Mouse (Mus musculus): ENCODE measurements at regions not wholly inside any gene's neighbourhood (a gene's known extent, or its start where the extent isn't known, plus 50 kb on each side); places are given as distances from the start of the nearest gene placed in this dataset.

- no peak overlapping the region for H3K4me2 ChIP-seq (ENCODE audit: low read depth, low read length)
- H3K36me3 ChIP-seq (replicated peaks; ENCODE audit: control insufficient read depth, insufficient read depth, low read depth, low read length): no peaks in the 10 kb centered on the region
- no peak overlapping the region for H3K4me3 ChIP-seq (ENCODE audit: low read depth, low read length)
- H3K9me3 ChIP-seq (replicated peaks; ENCODE audit: control insufficient read depth, low read length): no peaks in the 10 kb centered on the region
- ATAC-seq (replicated peaks; ENCODE audit: insufficient number of reproducible peaks, low FRiP score, low TSS enrichment, low read depth): no peak
- no peak overlapping the region for H3K27ac ChIP-seq (replicated peaks; ENCODE audit: low read depth, low read length)
- no peak overlapping the region for H3K9ac ChIP-seq (replicated peaks; ENCODE audit: low read length)
- peak; percentile 9 for DNase-seq (ENCODE audit: low spot score)
- 59% methylated on average over 4 of the region's 4 CpGs for WGBS
- no peaks in the 10 kb centered on the region for H3K4me1 ChIP-seq (ENCODE audit: control insufficient read depth, insufficient read depth, low read length)
- H3K27me3 ChIP-seq (ENCODE audit: control insufficient read depth, insufficient read depth, low read length): no peaks in the 10 kb centered on the region
These were observed 127.1 kb upstream of the Gorab start for GRCm38 (mm10) chr1:163530563-163530962.

DNA sequence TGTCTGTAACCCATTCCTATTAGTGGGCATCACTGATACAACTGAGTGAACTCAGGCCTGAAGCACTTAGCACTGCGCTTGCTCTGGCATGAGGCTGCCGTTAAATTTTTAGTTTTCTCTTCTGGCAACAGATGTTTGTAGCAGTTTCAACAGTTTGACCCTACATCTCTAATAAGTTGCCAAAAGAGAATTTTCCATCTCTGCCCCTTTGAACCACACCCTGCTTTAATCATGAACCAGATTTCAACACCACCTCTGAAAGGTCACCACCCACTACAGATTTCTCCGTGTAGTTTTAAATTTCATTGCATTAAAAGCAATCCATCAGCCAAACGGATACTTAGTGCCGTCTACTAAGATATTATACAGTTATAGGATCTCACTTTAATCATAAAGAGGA lies 114.5 kb upstream of the Gorab start:
- no peak overlapping the region for H3K9ac ChIP-seq (replicated peaks; ENCODE audit: low read length)
- H3K27me3 ChIP-seq (ENCODE audit: control insufficient read depth, insufficient read depth, low read length): no peaks in the 10 kb centered on the region
- no peaks in the 10 kb centered on the region for H3K4me1 ChIP-seq (ENCODE audit: control insufficient read depth, insufficient read depth, low read length)
- no peak overlapping the region for H3K27ac ChIP-seq (replicated peaks; ENCODE audit: low read depth, low read length)
- DNase-seq (ENCODE audit: low spot score): no peak
- H3K36me3 ChIP-seq (replicated peaks; ENCODE audit: control insufficient read depth, insufficient read depth, low read depth, low read length): no peaks in the 10 kb centered on the region
- H3K4me2 ChIP-seq (ENCODE audit: low read depth, low read length): no peak overlapping the region
- 72% methylated on average over 5 of the region's 5 CpGs for WGBS
- no peak overlapping the region for H3K4me3 ChIP-seq (ENCODE audit: low read depth, low read length)
- no peak for ATAC-seq (replicated peaks; ENCODE audit: insufficient number of reproducible peaks, low FRiP score, low TSS enrichment, low read depth)
- H3K9me3 ChIP-seq (replicated peaks; ENCODE audit: control insufficient read depth, low read length): no peaks in the 10 kb centered on the region

GRCm38 (mm10) chr1:163512847-163513246 lies 109.4 kb upstream of the Gorab start:
- Histone ChIP-seq H3K36me3 (replicated peaks; ENCODE audit: control insufficient read depth, insufficient read depth, low read depth, low read length) (no peaks in the 10 kb centered on the region), H3K27me3 (ENCODE audit: control insufficient read depth, insufficient read depth, low read length) (no peaks in the 10 kb centered on the region), H3K4me1 (ENCODE audit: control insufficient read depth, insufficient read depth, low read length) (no peaks in the 10 kb centered on the region), H3K4me3 (ENCODE audit: low read depth, low read length) (no peak overlapping the region), H3K9me3 (replicated peaks; ENCODE audit: control insufficient read depth, low read length) (no peaks in the 10 kb centered on the region), H3K27ac (replicated peaks; ENCODE audit: low read depth, low read length) (no peak overlapping the region), H3K9ac (replicated peaks; ENCODE audit: low read length) (no peak overlapping the region), H3K4me2 (ENCODE audit: low read depth, low read length) (no peak overlapping the region)
- ATAC-seq (replicated peaks; ENCODE audit: insufficient number of reproducible peaks, low FRiP score, low TSS enrichment, low read depth) (no peak), DNase-seq (ENCODE audit: low spot score) (no peak)

DNA sequence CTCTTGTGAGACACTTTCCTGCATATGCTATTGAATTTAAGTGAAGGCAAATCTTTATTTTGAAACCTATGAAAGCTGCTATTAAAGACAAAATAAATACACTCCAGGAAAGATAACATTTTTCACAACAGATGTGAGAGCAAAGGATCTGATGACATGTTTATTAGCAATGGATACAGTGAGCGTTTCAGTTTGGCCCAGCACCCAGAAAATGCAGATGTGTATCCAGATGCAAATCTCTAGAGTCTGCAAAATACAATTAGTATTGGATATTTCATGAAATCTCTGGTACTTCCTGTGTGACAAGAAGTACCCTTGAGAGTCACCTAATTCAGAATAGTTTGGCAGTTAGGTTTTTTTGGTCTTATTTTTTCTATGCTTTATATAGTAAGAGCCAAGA lies 108.5 kb upstream of the Gorab start:
- 63% methylated on average over 1 of the region's 1 CpGs for WGBS
- H3K4me3 ChIP-seq (ENCODE audit: low read depth, low read length): no peak overlapping the region
- H3K36me3 ChIP-seq (replicated peaks; ENCODE audit: control insufficient read depth, insufficient read depth, low read depth, low read length): no peaks in the 10 kb centered on the region
- ATAC-seq (replicated peaks; ENCODE audit: insufficient number of reproducible peaks, low FRiP score, low TSS enrichment, low read depth) (no peak), DNase-seq (ENCODE audit: low spot score) (no peak)
- no peaks in the 10 kb centered on the region for H3K27me3 ChIP-seq (ENCODE audit: control insufficient read depth, insufficient read depth, low read length)
- H3K4me1 ChIP-seq (ENCODE audit: control insufficient read depth, insufficient read depth, low read length): no peaks in the 10 kb centered on the region
- no peak overlapping the region for H3K9ac ChIP-seq (replicated peaks; ENCODE audit: low read length)
- H3K4me2 ChIP-seq (ENCODE audit: low read depth, low read length): no peak overlapping the region
- H3K9me3 ChIP-seq (replicated peaks; ENCODE audit: control insufficient read depth, low read length): no peaks in the 10 kb centered on the region
- H3K27ac ChIP-seq (replicated peaks; ENCODE audit: low read depth, low read length): no peak overlapping the region

DNA sequence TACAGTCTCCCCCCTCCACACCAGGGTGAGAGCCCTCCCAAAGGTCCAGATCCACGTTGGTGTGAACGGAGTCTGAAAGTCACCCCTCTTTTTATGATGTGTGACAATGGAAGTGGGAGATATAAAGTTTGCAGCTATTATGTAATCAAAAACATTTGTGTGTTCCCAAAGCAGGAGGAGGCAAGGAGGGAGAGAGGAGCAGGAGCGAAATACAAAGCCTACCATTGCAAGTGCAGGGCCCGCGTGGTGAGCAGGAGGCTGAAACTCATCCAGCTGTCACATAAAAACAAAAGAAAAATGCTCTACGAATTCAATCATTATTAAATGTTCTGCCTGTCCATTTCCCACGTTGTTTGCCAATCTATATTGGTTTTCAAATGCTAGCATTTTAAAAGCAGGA lies 101.6 kb upstream of the Gorab start:
- no peak overlapping the region for H3K27ac ChIP-seq (replicated peaks; ENCODE audit: low read depth, low read length)
- WGBS: 68% methylated on average over 7 of the region's 7 CpGs
- no peak overlapping the region for H3K4me2 ChIP-seq (ENCODE audit: low read depth, low read length)
- ATAC-seq (replicated peaks; ENCODE audit: insufficient number of reproducible peaks, low FRiP score, low TSS enrichment, low read depth) (no peak), DNase-seq (ENCODE audit: low spot score) (no peak)
- no peaks in the 10 kb centered on the region for H3K4me1 ChIP-seq (ENCODE audit: control insufficient read depth, insufficient read depth, low read length)
- no peaks in the 10 kb centered on the region for H3K27me3 ChIP-seq (ENCODE audit: control insufficient read depth, insufficient read depth, low read length)
- no peak overlapping the region for H3K4me3 ChIP-seq (ENCODE audit: low read depth, low read length)
- no peak overlapping the region for H3K9ac ChIP-seq (replicated peaks; ENCODE audit: low read length)
- H3K36me3 ChIP-seq (replicated peaks; ENCODE audit: control insufficient read depth, insufficient read depth, low read depth, low read length): no peaks in the 10 kb centered on the region
- no peaks in the 10 kb centered on the region for H3K9me3 ChIP-seq (replicated peaks; ENCODE audit: control insufficient read depth, low read length)

DNA sequence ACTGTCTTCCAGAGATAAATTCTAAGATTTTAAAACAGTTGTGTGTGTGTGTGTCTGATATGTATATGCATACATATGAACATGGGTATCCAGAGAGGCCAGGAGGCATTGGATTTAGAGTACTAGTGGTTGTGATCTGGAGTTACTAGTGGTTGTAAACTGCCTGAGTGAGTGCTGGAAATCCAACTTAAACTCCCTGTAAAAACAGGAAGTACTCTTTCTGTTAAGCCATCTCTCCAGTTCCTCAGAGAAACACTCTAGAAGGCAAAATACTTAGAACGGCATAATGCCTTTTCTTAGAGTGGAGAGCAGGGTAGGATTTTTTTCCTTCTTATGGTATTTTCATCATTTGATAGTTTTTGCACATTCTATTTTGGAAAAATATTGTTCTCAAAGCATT lies 99.1 kb upstream of the Gorab start:
- H3K4me2 ChIP-seq (ENCODE audit: low read depth, low read length): no peak overlapping the region
- H3K27ac ChIP-seq (replicated peaks; ENCODE audit: low read depth, low read length): no peak overlapping the region
- WGBS: 74% methylated on average over 1 of the region's 1 CpGs
- H3K9ac ChIP-seq (replicated peaks; ENCODE audit: low read length): no peak overlapping the region
- H3K36me3 ChIP-seq (replicated peaks; ENCODE audit: control insufficient read depth, insufficient read depth, low read depth, low read length): no peaks in the 10 kb centered on the region
- DNase-seq (ENCODE audit: low spot score): no peak
- no peak for ATAC-seq (replicated peaks; ENCODE audit: insufficient number of reproducible peaks, low FRiP score, low TSS enrichment, low read depth)
- H3K27me3 ChIP-seq (ENCODE audit: control insufficient read depth, insufficient read depth, low read length): no peaks in the 10 kb centered on the region
- H3K4me3 ChIP-seq (ENCODE audit: low read depth, low read length): no peak overlapping the region
- H3K4me1 ChIP-seq (ENCODE audit: control insufficient read depth, insufficient read depth, low read length): no peaks in the 10 kb centered on the region
- no peaks in the 10 kb centered on the region for H3K9me3 ChIP-seq (replicated peaks; ENCODE audit: control insufficient read depth, low read length)

GRCm38 (mm10) chr1:163498398-163498958 lies 95.0 kb upstream of the Gorab start:
- H3K4me3 ChIP-seq (ENCODE audit: low read depth, low read length): no peak overlapping the region
- H3K27me3 ChIP-seq (ENCODE audit: control insufficient read depth, insufficient read depth, low read length): no peaks in the 10 kb centered on the region
- WGBS: 87% methylated on average over 5 of the region's 5 CpGs
- no peak overlapping the region for H3K4me2 ChIP-seq (ENCODE audit: low read depth, low read length)
- H3K27ac ChIP-seq (replicated peaks; ENCODE audit: low read depth, low read length): no peak overlapping the region
- no peak overlapping the region for H3K9ac ChIP-seq (replicated peaks; ENCODE audit: low read length)
- no peaks in the 10 kb centered on the region for H3K36me3 ChIP-seq (replicated peaks; ENCODE audit: control insufficient read depth, insufficient read depth, low read depth, low read length)
- DNase-seq (ENCODE audit: low spot score) (no peak), ATAC-seq (replicated peaks; ENCODE audit: insufficient number of reproducible peaks, low FRiP score, low TSS enrichment, low read depth) (no peak)
- H3K9me3 ChIP-seq (replicated peaks; ENCODE audit: control insufficient read depth, low read length): no peaks in the 10 kb centered on the region
- H3K4me1 ChIP-seq (ENCODE audit: control insufficient read depth, insufficient read depth, low read length): no peaks in the 10 kb centered on the region

DNA sequence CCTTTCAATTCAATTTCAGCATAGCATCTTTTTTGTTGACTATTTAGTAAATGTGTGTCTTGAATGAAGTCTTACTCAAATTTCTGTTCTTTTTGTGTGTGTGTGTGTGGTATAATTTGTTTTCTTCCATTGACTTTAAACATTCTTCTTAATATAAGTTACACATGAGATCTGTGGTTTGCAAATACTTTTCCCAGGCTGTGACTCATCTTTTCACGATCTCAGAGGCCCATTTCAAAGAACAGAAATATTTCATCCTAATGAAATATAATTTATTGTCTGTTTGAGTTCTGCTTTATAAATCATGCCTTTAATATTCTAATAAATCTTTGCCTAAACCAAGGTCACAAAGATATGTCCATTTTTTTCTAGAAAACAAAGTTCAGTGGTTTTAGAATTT lies 92.9 kb upstream of the Gorab start:
- H3K9ac ChIP-seq (replicated peaks; ENCODE audit: low read length): no peak overlapping the region

More for the DNA sequence above, 92.9 kb upstream of the Gorab start:
- ATAC-seq (replicated peaks; ENCODE audit: insufficient number of reproducible peaks, low FRiP score, low TSS enrichment, low read depth) (no peak), DNase-seq (ENCODE audit: low spot score) (no peak)
- Histone ChIP-seq H3K36me3 (replicated peaks; ENCODE audit: control insufficient read depth, insufficient read depth, low read depth, low read length) (no peaks in the 10 kb centered on the region), H3K4me2 (ENCODE audit: low read depth, low read length) (no peak overlapping the region), H3K9me3 (replicated peaks; ENCODE audit: control insufficient read depth, low read length) (no peaks in the 10 kb centered on the region), H3K27ac (replicated peaks; ENCODE audit: low read depth, low read length) (no peak overlapping the region), H3K27me3 (ENCODE audit: control insufficient read depth, insufficient read depth, low read length) (no peaks in the 10 kb centered on the region), H3K4me1 (ENCODE audit: control insufficient read depth, insufficient read depth, low read length) (no peaks in the 10 kb centered on the region), H3K4me3 (ENCODE audit: low read depth, low read length) (no peak overlapping the region)
- WGBS: 84% methylated on average over 1 of the region's 1 CpGs

Data from embryonic facial prominence, embryonic 11.5 days (tissue).